Comparison of ENCODE assay signal across 32 mouse cellular contexts in genomic region chr10:52851994-52852393, GRCm38 (mm10).
"Had no signal": no experiment of that assay in that cellular context is flagged by ENCODE, and none has a peak within 500 bp of the region (broad histone marks: within the 10 kb centered on the region; RNA-seq: fewer than 3 reads in every experiment).

No protein-coding gene starts in this region.

- H3K9me3 ChIP-seq: heart, embryonic 10.5 days; heart, embryonic 12.5 days; heart, embryonic 13.5 days; heart, embryonic 15.5 days; hindbrain, embryonic 10.5 days; hindbrain, embryonic 12.5 days; hindbrain, embryonic 13.5 days; hindbrain, embryonic 15.5 days; intestine, embryonic 15.5 days; kidney, embryonic 15.5 days had no signal

- H3K27ac ChIP-seq: heart, embryonic 10.5 days; heart, embryonic 13.5 days; heart, embryonic 15.5 days; hindbrain, embryonic 10.5 days; hindbrain, embryonic 12.5 days; hindbrain, embryonic 13.5 days; hindbrain, embryonic 14.5 days; hindbrain, embryonic 15.5 days; hindbrain, postnatal 0 days; intestine, embryonic 15.5 days; kidney, embryonic 15.5 days; kidney, postnatal 0 days; layer of hippocampus, adult 2 months; left cerebral cortex, adult 2 months had no signal

- H3K4me1 ChIP-seq: heart, embryonic 10.5 days; heart, embryonic 12.5 days; heart, embryonic 13.5 days; heart, embryonic 15.5 days; hindbrain, embryonic 10.5 days; hindbrain, embryonic 12.5 days; hindbrain, embryonic 13.5 days; hindbrain, embryonic 15.5 days; intestine, embryonic 15.5 days; kidney, embryonic 15.5 days had no signal

- DNase-seq: heart, postnatal 10 days; heart, postnatal 14 days; heart, postnatal 36 days; heart, postnatal 4 days; kidney, adult 11 months; kidney, adult 18-20 months; kidney, adult 2 months; kidney, adult 8-10 months; kidney, adult 9 months; kidney, postnatal 10 days; kidney, postnatal 14 days; kidney, postnatal 25 days; kidney, postnatal 36 days; kidney, postnatal 4 days; layer of hippocampus, adult 9-11 months; layer of hippocampus, postnatal 36 days had no signal

- H3K4me3 ChIP-seq: heart, embryonic 10.5 days; heart, embryonic 12.5 days; heart, embryonic 13.5 days; heart, embryonic 15.5 days; hindbrain, embryonic 10.5 days; hindbrain, embryonic 12.5 days; hindbrain, embryonic 13.5 days; hindbrain, embryonic 15.5 days; intestine, embryonic 15.5 days; kidney, embryonic 15.5 days; layer of hippocampus, adult 2 months; left cerebral cortex, adult 2 months had no signal

- H3K9ac ChIP-seq: heart, embryonic 12.5 days; heart, embryonic 13.5 days; heart, embryonic 15.5 days; hindbrain, embryonic 12.5 days; hindbrain, embryonic 13.5 days; hindbrain, embryonic 14.5 days; hindbrain, embryonic 15.5 days; intestine, embryonic 15.5 days; kidney, embryonic 15.5 days had no signal

- H3K27me3 ChIP-seq: heart, embryonic 12.5 days; heart, embryonic 13.5 days; heart, embryonic 15.5 days; hindbrain, embryonic 12.5 days; hindbrain, embryonic 13.5 days; hindbrain, embryonic 15.5 days; intestine, embryonic 15.5 days; kidney, embryonic 15.5 days had no signal

- H3K4me2 ChIP-seq: heart, embryonic 11.5 days; heart, embryonic 12.5 days; heart, embryonic 13.5 days; heart, embryonic 15.5 days; hindbrain, embryonic 12.5 days; hindbrain, embryonic 13.5 days; hindbrain, embryonic 14.5 days; hindbrain, embryonic 15.5 days; intestine, embryonic 15.5 days; kidney, embryonic 15.5 days had no signal

- H3K36me3 ChIP-seq: heart, embryonic 10.5 days; heart, embryonic 12.5 days; heart, embryonic 13.5 days; heart, embryonic 15.5 days; hindbrain, embryonic 10.5 days; hindbrain, embryonic 12.5 days; hindbrain, embryonic 13.5 days; hindbrain, embryonic 15.5 days; intestine, embryonic 15.5 days; kidney, embryonic 15.5 days had no signal
